Mouse (Mus musculus) cerebellum, adult 2 months (tissue): Measurements from ENCODE around the gene Wipf3.

Experiments
- CTCF ChIP-seq: fragments of 200-500 bp; IDR thresholded peaks from 2 replicates; pipeline ENCODE4 v1.5.1; 2011; ENCODE audit warnings: low read depth, mild to moderate bottlenecking, control low read depth, low read length, moderate library complexity, borderline replicate concordance; ENCODE audit not compliant: insufficient read depth
- POLR2A ChIP-seq: fragments of 200-500 bp; IDR thresholded peaks from 2 replicates; pipeline ENCODE4 v1.6.1; 2011; ENCODE audit warnings: low read length, control low read depth, borderline replicate concordance; ENCODE audit not compliant: insufficient read depth

DNA sequence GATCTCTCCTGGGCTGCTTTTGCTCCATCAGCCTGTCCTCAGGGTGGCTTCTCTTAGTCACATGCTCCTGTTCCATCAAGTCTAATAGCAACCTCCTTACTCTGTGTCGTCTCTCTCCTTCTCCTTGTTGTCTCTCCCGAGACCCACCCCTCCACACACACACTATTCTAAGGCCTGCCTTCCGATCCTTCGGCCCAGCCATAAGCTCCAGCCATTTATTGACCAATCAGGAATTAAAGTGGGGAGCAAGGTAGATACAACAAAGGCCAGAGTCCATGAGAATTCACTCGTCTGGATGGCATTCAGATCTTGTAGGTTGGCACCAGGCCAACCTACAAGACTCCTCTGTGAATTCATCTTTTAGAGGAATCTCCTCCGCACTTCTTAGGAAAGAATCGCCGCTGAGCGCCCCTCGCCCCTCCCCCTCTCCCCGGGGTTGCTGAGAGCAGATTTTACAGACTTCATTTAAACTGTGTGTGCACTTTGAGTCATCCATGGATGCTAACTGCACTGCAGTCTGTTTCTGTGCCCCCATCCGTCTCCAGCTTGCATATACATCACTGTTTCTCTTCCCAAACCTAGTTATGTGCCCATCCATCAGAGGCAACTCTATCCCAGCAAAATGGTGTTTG, 45.4 kb upstream of the Wipf3 start:
- TF ChIP-seq POLR2A = no peak
- no peak for TF ChIP-seq CTCF
